Mouse (Mus musculus) spleen, postnatal 10 days (tissue): ENCODE data around the gene Smim22.

ENCODE experiments used
- DNase-seq, 2 experiments: peaks; one replicate each; pipeline ENCODE4 v3.0.0; 2021 to 2022; ENCODE audit warnings: low spot score in 2 of 2

The Smim22 gene

DNA sequence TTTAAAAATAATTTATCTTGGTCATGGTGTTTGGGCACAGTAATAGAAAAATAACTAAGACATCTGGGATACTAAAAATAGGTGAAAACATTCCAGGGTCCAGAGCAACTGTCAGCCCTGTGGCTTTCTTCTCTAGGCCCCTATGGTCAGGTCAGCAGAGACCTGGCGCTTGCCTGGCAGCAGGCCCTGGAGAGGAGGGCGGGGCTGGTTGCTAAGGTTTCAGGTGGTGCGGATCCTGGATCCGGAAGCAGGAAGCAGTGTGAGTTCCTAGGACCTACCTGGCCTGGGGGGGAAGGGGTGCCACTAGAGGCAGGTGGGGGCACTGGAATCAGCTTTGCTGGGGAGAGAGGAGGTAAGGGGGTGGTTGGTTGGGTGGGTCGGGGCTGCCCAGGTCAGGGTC lies at the start of gene Smim22:
Gene Smim22 (plus strand): TSS at position 222 of the 400 bp plus-strand sequence.
- DNase-seq = no peak

- DNase-seq = no peak
Measured at GRCm38 (mm10) chr16:4957446-4957845, 49.6 kb upstream of the Smim22 start.

DNA sequence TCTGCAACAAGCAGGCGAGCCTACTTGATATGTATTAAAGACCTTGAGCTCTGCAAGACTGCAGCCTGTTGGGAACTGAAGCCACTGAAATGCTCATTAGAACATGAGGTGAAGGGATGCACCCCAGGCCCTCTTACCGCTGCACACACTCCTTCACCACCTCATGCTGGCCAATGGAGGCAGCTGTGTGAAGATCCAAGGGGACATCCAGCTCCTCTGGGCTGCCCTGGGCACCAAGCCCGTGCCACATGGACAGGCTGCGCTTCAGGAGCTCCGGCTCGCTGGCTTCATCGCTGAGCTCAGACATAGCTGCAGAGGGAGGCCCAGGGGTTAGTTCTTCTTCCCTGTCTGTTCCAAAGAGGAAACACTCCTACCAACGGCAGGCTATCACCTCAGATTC lies 46.8 kb upstream of the Smim22 start:
- no peak for DNase-seq

DNA sequence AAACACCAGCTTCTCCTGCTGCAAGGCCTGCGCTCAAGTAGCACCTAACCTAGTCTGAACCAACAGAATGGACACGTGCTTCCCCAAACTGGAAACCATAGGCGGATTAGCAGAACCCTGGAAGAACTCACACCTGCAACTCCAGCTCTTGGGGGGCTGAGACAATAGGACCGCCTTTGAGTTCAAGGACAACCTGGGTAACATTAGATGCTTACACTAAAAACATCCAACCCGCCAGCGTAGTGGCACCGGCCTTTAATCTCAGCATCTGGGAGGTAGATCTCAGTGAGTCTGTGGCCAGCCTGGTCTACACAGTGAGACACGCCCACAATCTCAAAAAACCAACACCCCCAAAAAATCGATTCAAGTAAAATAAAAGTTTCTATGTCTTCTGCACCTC lies 43.7 kb upstream of the Smim22 start:
- DNase-seq = no peak

- DNase-seq = peak; percentile 95 to 97
Measured at GRCm38 (mm10) chr16:4963797-4964709, 43.0 kb upstream of the Smim22 start, which contains the start of gene Anks3. Gene Anks3, minus strand, starts transcription at chr16:4964205.

DNA sequence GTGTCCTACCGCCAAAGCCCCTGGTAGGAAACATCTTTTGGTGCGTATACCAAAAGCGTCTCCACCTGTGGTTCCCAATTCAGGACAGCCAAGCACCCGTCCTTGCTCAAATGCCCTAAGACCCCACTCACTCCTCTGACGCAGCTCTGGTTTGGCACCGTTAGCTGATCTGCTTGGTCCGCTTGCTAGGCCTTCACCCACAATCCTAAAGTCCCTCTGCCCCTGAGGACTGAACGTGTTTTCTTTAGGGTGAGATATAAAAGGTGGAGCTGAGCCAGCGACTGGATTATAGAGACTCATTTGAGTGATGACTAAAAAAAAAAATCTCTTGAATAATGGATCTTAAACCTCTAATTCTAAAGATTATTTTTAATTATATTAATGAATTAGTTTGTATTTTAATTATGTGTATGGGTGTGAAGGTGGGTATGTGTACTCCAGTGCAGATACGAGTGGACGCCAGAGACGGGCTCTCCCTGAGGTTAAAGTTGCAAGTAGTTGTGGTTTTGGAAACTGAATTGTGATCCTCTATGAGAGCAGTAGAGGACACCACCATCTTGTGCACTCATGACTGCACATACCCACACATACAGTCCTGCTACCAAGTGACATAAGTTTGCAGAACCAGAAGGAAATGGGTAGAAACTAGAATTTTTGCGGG lies 42.2 kb upstream of the Smim22 start:
- DNase-seq = no peak

DNA sequence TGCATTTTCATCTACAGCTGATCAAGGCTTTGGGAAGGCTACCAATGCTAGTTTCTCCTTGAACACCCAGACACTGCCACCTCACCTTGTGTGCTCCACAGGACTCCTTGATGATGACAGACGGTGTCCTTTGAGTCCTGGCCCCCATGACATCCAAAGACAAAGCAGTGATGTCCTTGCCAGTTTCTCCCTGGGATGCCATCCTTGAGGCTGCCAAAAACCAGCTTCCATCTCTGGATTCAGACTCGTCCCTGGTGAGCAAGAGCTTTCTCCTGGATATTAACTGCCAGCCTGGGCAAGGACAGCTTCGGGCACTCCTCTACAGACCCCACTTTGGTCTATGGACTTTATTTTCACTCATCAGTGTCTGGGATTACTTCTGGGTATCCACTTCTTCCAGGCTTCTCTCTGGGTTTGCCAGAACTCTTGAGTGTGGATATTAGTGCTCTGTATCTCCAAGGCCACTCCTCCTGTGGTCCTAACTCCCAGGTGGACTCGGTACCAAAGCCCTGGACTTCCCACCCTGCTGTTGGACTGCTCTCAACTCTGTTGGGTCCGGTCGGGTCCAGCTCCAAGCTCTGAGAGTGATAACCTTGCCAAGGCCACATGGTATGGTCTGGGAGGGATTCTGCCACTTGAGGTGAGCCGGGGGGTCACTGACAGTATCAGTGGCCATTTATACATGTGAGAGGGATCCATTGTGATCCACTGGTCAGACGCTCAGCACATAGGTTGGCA lies 41.5 kb upstream of the Smim22 start:
- DNase-seq = no peak

GRCm38 (mm10) chr16:4968426-4968825 lies 38.7 kb upstream of the Smim22 start:
- DNase-seq = no peak

GRCm38 (mm10) chr16:4969055-4969843 lies 37.8 kb upstream of the Smim22 start:
- peak in 1 of 2 experiments; percentile 33 for DNase-seq

DNA sequence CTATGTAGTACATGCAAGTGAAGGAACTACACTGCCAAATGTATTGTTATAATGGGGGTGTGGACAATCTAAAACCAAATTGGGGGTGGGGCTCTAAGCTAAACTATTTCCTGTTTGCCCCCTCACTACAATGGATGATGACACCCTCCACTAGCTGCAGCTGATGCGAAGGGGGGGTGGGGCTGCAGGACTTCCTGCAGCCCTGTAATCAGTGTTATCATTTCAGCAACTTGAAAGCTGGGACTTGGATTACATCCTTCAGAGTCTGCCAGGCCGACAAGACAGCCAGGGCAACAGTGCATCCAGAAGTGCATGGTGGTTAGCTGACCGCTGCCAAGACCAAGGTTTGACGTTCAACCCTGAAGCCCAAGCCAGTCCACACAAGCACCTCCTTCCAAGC lies 35.5 kb upstream of the Smim22 start:
- DNase-seq = peak in 1 of 2 experiments; percentile 49

DNA sequence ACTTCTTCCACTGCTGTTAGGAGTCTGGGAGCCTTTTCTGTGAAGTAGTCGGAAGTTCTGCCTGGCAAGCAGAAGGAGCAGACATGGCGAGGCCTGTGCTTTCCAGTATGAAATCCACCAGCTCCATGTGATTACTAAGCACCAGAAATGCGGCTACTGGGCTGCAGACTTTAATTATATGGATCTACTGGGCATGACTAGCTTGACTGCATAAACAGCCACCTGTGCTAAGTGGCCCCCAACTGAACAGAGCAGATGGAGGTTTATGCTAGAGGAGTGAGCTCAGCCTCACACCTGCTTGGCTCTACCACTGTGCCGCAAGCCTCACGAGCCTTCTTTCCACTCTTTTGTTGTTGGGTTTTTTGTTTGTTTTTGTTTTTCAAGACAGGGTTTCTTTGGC lies 32.6 kb upstream of the Smim22 start:
- no peak for DNase-seq

- no peak for DNase-seq
Measured at GRCm38 (mm10) chr16:4976180-4976579, 30.9 kb upstream of the Smim22 start.

DNA sequence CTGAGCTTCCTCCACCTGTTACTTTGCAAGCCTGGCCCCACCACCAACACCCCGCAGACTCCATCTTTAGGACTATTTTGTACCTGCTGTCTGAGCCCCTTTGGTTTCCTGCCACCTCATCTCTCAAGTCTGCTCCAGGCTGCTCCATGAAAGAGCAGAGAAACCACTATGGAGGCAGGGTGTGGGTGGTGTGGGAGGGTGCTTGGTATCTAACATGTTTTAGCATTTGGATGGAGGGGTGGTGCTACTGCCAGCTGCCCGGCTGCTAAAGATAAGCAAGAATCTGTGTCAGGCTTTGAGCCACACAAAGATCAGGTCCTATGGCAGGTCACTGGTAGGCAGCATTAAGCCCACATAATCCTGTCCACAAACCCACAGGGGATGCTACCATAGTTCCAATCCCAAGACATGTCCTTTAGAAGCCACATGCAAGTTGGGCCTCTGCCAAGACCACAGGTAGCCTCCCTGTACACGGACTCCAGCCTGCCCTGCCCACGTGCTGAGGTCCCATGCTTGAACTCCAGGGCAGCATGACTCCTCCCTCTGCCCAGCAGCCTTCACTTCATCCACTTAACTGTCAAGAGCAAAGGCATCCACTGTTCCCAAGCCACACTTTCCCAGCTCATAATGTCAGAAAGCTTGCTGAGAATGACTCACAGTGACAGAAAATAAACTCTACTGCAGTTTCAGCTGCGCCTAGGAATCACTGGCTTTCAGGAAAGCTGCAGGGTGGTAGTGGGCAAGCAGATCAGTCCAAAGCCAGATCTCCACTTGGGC lies 28.6 kb upstream of the Smim22 start:
- no peak for DNase-seq

GRCm38 (mm10) chr16:4979755-4980380 lies 27.2 kb upstream of the Smim22 start:
- DNase-seq = peak; percentile 27 to 51

- no peak for DNase-seq
Measured at GRCm38 (mm10) chr16:4984717-4985116, 22.4 kb upstream of the Smim22 start.

GRCm38 (mm10) chr16:4993276-4993675 lies 13.8 kb upstream of the Smim22 start:
- no peak for DNase-seq

DNA sequence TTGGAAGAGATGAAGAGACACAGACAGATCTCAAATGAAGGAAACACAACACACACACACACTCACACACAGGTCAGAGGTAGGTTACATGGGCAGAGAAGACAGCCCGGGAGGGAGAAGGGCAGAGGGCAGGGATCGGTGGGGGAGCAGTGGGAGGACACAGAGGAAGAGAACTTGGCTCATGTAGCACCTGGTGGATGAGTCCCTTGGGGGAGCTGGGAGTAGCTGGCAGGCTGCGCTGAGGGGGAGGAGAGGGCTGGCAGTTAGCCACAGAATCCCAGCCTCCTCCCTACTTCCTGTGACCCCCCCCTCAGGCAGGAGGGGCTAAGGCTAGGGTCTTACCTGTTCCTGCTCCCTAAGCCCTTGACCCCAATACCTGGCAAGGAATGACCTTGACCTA lies 9.5 kb upstream of the Smim22 start, which contains the start of gene Sept12:
Gene Sept12 (minus strand): TSS at position 300 of the 400 bp plus-strand sequence.
- DNase-seq = no peak

DNA sequence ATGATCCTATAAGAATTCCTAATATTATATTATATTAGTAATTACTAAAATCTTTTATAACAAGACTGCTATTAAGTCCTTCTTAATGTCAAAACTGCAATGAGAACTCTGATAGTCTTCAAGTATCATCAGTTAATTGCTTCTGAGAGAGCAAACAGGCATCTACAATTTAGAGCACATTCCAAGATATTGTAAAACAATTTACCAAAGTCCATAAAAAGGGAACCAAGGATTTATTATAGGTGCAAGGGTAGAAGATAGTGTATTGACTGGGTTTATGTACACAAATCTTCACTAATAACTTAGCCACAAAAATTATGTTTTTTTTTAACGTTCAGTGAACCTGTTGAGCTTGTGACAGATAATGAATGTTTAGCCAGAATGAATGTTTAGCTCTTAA lies 8.1 kb upstream of the Smim22 start:
- no peak for DNase-seq

DNA sequence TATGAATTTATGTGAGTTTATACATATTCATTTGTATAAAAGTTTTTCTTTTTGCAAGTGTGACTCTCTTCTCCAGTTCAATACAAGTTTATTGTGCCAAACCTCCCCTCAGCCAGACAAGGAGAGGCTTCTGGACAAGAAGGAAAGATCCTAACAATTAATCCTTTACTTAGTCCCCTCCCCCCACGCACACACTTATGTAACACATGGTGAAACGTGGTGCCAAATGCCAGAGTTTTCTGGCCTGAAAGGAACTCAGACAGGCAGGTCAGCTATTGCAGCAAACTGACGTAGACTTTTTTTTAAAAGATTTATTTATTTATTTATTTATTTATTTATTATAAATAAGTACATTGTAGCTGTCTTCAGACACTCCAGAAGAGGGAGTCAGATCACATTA lies 6.5 kb upstream of the Smim22 start:
- DNase-seq = no peak

GRCm38 (mm10) chr16:5007492-5007891 lies 404 bp downstream of the Smim22 start:
- DNase-seq = no peak
